Mouse (Mus musculus) liver, embryonic 16.5 days (tissue): ENCODE results near the gene Gm21312. TPM values are rescaled to one million over a fixed set of nuclear protein-coding genes. Genes with fewer than 3 reads are reported as not detected.
"Not testable (repeated sequence)": the region's sequence is repeated elsewhere in the genome, so short reads cannot be mapped to it uniquely, and the experiment has no call there.

Experiments used
- ATAC-seq: fragments of 200-750 bp; cut with Nextera tagmentation; 2 replicates; pipeline ENCODE4 v1.8.0; 2017; ENCODE audit warnings: low read depth, mild to moderate bottlenecking, moderate number of reproducible peaks, moderate library complexity
- H3K27ac ChIP-seq: fragments of 300-500 bp; sonication (generic); 2 replicates; pipeline ENCODE4 v1.5.1; 2014; ENCODE audit warnings: mild to moderate bottlenecking, low read length
- H3K27me3 ChIP-seq: fragments of 300-500 bp; sonication (generic); 2 replicates; pipeline ENCODE4 v1.6.1; 2014; ENCODE audit warnings: low read depth, low read length, mixed read lengths; ENCODE audit not compliant: control insufficient read depth, insufficient read depth
- H3K36me3 ChIP-seq: fragments of 300-500 bp; sonication (generic); 2 replicates; pipeline ENCODE4 v1.6.1; 2014; ENCODE audit warnings: mild to moderate bottlenecking; ENCODE audit not compliant: control insufficient read depth, insufficient read depth
- H3K4me1 ChIP-seq: fragments of 300-500 bp; sonication (generic); 2 replicates; pipeline ENCODE4 v1.6.1; 2014; ENCODE audit warnings: low read depth, low read length, mixed read lengths; ENCODE audit not compliant: control insufficient read depth
- H3K4me2 ChIP-seq: fragments of 300-500 bp; sonication (generic); 2 replicates; pipeline ENCODE4 v1.6.1; 2014; ENCODE audit warnings: low read depth, low read length, mixed read lengths
- H3K4me3 ChIP-seq: fragments of 300-500 bp; sonication (generic); 2 replicates; pipeline ENCODE4 v1.5.1; 2014; ENCODE audit warnings: low read depth, mild to moderate bottlenecking, low read length
- H3K9ac ChIP-seq: fragments of 300-500 bp; sonication (generic); 2 replicates; pipeline ENCODE4 v1.6.1; 2014; ENCODE audit warnings: low read depth, low read length
- H3K9me3 ChIP-seq: fragments of 300-500 bp; sonication (generic); replicated peaks from 2 replicates; pipeline ENCODE4 v1.6.1; 2016; ENCODE audit warnings: low read length; ENCODE audit not compliant: control insufficient read depth
- WGBS: fragments of 180-500 bp; shearing (Covaris S2); extraction: QIAGEN DNeasy Blood & Tissue Kit; methylation state at CpG from one replicate; pipeline ENCODE4 v1.1.7; 2014; ENCODE audit not compliant: insufficient replicate concordance; 5-methylcytosine and 5-hydroxymethylcytosine counted together
- polyA plus RNA-seq: library from polyadenylated mRNA; unstranded; fragments of >200 nt; fragmentation: Nextera tagmentation; extraction: Ambion mirVana; gene quantifications from 2 replicates; pipeline ENCODE4 v1.2.1, GENCODE M21; 2015

Gm21312 gene
- not detected in 2 replicates for polyA plus RNA-seq

GRCm38 (mm10) chr10:104176724-104177123, at the start of gene Gm21312:
Gm21312 (plus strand) TSS chr10:104177024.
- H3K9ac ChIP-seq, H3K36me3 ChIP-seq, ATAC-seq, H3K4me1 ChIP-seq, H3K4me2 ChIP-seq, H3K27me3 ChIP-seq, H3K9me3 ChIP-seq, H3K4me3 ChIP-seq, H3K27ac ChIP-seq: not testable (repeated sequence)
- WGBS = no CpG with 5 or more reads among the region's 3 CpGs

DNA sequence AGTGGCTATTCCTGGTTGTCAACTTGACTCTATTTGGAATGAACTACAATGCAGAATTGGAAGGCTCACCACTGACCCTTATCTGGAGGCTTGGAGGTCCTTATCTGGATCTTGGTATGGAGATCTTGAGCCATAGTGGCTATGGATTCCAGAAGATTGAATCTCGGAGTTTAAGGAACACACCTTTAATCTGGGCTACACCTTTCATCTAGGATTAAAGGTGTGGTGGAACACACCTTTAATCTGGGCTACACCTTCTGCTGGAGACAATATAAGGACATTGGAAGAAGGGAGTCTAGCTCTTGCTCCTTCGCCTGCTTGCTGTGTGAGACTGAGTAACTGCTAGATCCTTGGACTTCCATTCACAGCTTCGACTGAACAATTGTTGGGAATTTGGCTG, 34.1 kb upstream of the Gm21312 start, which contains the start of gene Gm21293:
TSS of gene Gm21293 (plus strand) at position 301 of the 400 bp plus-strand sequence.
- H3K4me3 ChIP-seq, H3K9me3 ChIP-seq, H3K36me3 ChIP-seq, H3K4me2 ChIP-seq, H3K9ac ChIP-seq, H3K27ac ChIP-seq, H3K27me3 ChIP-seq, H3K4me1 ChIP-seq, ATAC-seq: not testable (repeated sequence)
- WGBS = no CpG with 5 or more reads among the region's 3 CpGs

DNA sequence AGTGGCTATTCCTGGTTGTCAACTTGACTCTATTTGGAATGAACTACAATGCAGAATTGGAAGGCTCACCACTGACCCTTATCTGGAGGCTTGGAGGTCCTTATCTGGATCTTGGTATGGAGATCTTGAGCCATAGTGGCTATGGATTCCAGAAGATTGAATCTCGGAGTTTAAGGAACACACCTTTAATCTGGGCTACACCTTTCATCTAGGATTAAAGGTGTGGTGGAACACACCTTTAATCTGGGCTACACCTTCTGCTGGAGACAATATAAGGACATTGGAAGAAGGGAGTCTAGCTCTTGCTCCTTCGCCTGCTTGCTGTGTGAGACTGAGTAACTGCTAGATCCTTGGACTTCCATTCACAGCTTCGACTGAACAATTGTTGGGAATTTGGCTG, 25.6 kb upstream of the Gm21312 start, which contains the start of gene Gm6763:
TSS of gene Gm6763 (plus strand) at position 301 of the 400 bp plus-strand sequence.
- not testable (repeated sequence) for H3K4me1 ChIP-seq, H3K27ac ChIP-seq, H3K36me3 ChIP-seq, H3K9ac ChIP-seq, H3K27me3 ChIP-seq, ATAC-seq, H3K9me3 ChIP-seq, H3K4me2 ChIP-seq, H3K4me3 ChIP-seq
- WGBS = no CpG with 5 or more reads among the region's 3 CpGs

DNA sequence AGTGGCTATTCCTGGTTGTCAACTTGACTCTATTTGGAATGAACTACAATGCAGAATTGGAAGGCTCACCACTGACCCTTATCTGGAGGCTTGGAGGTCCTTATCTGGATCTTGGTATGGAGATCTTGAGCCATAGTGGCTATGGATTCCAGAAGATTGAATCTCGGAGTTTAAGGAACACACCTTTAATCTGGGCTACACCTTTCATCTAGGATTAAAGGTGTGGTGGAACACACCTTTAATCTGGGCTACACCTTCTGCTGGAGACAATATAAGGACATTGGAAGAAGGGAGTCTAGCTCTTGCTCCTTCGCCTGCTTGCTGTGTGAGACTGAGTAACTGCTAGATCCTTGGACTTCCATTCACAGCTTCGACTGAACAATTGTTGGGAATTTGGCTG, 17.1 kb upstream of the Gm21312 start, which contains the start of gene Gm8764:
TSS of gene Gm8764 (plus strand) at position 301 of the 400 bp plus-strand sequence.
- not testable (repeated sequence) for ATAC-seq, H3K9ac ChIP-seq, H3K36me3 ChIP-seq, H3K9me3 ChIP-seq, H3K27ac ChIP-seq, H3K27me3 ChIP-seq, H3K4me1 ChIP-seq, H3K4me3 ChIP-seq, H3K4me2 ChIP-seq
- no CpG with 5 or more reads among the region's 3 CpGs for WGBS

DNA sequence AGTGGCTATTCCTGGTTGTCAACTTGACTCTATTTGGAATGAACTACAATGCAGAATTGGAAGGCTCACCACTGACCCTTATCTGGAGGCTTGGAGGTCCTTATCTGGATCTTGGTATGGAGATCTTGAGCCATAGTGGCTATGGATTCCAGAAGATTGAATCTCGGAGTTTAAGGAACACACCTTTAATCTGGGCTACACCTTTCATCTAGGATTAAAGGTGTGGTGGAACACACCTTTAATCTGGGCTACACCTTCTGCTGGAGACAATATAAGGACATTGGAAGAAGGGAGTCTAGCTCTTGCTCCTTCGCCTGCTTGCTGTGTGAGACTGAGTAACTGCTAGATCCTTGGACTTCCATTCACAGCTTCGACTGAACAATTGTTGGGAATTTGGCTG, 8.6 kb upstream of the Gm21312 start, which contains the start of gene Gm21304:
TSS of gene Gm21304 (plus strand) at position 301 of the 400 bp plus-strand sequence.
- H3K9me3 ChIP-seq, ATAC-seq, H3K9ac ChIP-seq, H3K4me3 ChIP-seq, H3K27ac ChIP-seq, H3K4me2 ChIP-seq, H3K4me1 ChIP-seq, H3K27me3 ChIP-seq, H3K36me3 ChIP-seq: not testable (repeated sequence)
- WGBS = no CpG with 5 or more reads among the region's 3 CpGs

DNA sequence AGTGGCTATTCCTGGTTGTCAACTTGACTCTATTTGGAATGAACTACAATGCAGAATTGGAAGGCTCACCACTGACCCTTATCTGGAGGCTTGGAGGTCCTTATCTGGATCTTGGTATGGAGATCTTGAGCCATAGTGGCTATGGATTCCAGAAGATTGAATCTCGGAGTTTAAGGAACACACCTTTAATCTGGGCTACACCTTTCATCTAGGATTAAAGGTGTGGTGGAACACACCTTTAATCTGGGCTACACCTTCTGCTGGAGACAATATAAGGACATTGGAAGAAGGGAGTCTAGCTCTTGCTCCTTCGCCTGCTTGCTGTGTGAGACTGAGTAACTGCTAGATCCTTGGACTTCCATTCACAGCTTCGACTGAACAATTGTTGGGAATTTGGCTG, 8.4 kb downstream of the Gm21312 start, which contains the start of gene Gm20765:
TSS of gene Gm20765 (plus strand) at position 301 of the 400 bp plus-strand sequence.
- not testable (repeated sequence) for H3K27me3 ChIP-seq, H3K27ac ChIP-seq, H3K4me3 ChIP-seq, H3K9me3 ChIP-seq, H3K36me3 ChIP-seq, H3K4me1 ChIP-seq, H3K9ac ChIP-seq, ATAC-seq, H3K4me2 ChIP-seq
- no CpG with 5 or more reads among the region's 3 CpGs for WGBS

- no CpG with 5 or more reads among the region's 3 CpGs for WGBS
Measured at GRCm38 (mm10) chr10:104193742-104194141, 16.9 kb downstream of the Gm21312 start, which contains the start of gene Gm4340. Gm4340 (plus strand) TSS chr10:104194042.

DNA sequence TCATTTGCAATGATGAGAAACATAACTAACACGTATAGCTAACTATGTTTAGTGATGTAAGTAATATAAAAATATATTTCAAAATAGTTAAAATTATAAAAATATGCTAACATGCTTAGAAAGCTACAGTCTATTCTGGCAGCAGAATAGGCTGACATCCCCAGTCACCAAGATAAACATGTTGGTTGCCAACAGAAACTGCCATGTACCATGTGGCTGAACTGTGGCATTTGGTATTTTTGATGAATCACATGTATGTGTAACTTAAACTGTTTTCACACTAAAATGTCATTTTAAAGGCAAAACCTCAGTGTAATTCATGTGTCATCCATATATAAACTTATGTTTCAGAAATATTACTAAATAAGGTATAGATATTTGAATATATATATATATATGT, 32.8 kb downstream of the Gm21312 start:
- H3K4me2 ChIP-seq = no peak overlapping the region
- no peaks in the 10 kb centered on the region for H3K36me3 ChIP-seq
- H3K27me3 ChIP-seq = no peaks in the 10 kb centered on the region
- no peaks in the 10 kb centered on the region for H3K9me3 ChIP-seq
- WGBS = 68% methylated on average over 1 of the region's 1 CpGs
- H3K9ac ChIP-seq = no peak overlapping the region
- no peaks in the 10 kb centered on the region for H3K4me1 ChIP-seq
- ATAC-seq = no peak
- no peak overlapping the region for H3K4me3 ChIP-seq
- H3K27ac ChIP-seq = no peak overlapping the region

More at GRCm38 (mm10) chr10:104193742-104194141, 16.9 kb downstream of the Gm21312 start, which contains the start of gene Gm4340:
- H3K9ac ChIP-seq, H3K27me3 ChIP-seq, H3K36me3 ChIP-seq, H3K4me3 ChIP-seq, H3K4me1 ChIP-seq, ATAC-seq, H3K27ac ChIP-seq, H3K9me3 ChIP-seq, H3K4me2 ChIP-seq: not testable (repeated sequence)

GRCm38 (mm10) chr10:104210268-104210990, 33.6 kb downstream of the Gm21312 start:
- Histone ChIP-seq H3K4me3 (no peak overlapping the region), H3K27ac (no peak overlapping the region), H3K36me3 (no peaks in the 10 kb centered on the region), H3K9ac (no peak overlapping the region), H3K4me1 (no peaks in the 10 kb centered on the region), H3K9me3 (no peaks in the 10 kb centered on the region), H3K4me2 (no peak overlapping the region), H3K27me3 (no peaks in the 10 kb centered on the region)
- ATAC-seq = no peak
- WGBS = 47% methylated on average over 3 of the region's 3 CpGs
